Mouse (Mus musculus) sigmoid colon, adult 10 weeks (tissue): ENCODE measurements around the gene Scaf4. TPM values are rescaled to one million over a fixed set of nuclear protein-coding genes. Genes with fewer than 3 reads are reported as not detected.

Experiments
- polyA plus RNA-seq: library from polyadenylated mRNA; stranded (reverse); fragments of 350-450 nt; fragmentation: Illumina TruSeq; extraction: RNeasy Lipid Tissue Mini Kit (QIAGEN cat#74804); gene quantifications from one replicate; pipeline ENCODE4 v1.2.3, GENCODE M21; 2014; ENCODE audit warnings: low read depth, low replicate concordance

Gene Scaf4
- 25.6 TPM for polyA plus RNA-seq

GRCm38 (mm10) chr16:90283905-90284891 lies at the start of gene Scaf4:
Gene Scaf4 (minus strand): TSS chr16:90284503.

GRCm38 (mm10) chr16:90220026-90220891 lies 64.0 kb downstream of the Scaf4 start, which contains the start of gene Sod1:
Gene Sod1 (plus strand): TSS chr16:90220754.

Other genes starting within 250 kb of the Scaf4 start
- 4.8 TPM for gene Tiam1, start 140.7 kb downstream of the Scaf4 start, polyA plus RNA-seq
- 182 TPM for gene Sod1, start 63.7 kb downstream of the Scaf4 start, polyA plus RNA-seq
- 4.4 TPM for gene Hunk, start 101.5 kb upstream of the Scaf4 start, polyA plus RNA-seq